Mouse (Mus musculus) ES-E14 (cell line): Measurements from ENCODE around the gene Kcnmb3. TPM values are rescaled to one million over a fixed set of nuclear protein-coding genes. Genes with fewer than 3 reads are reported as not detected.

ENCODE experiments used
- DNase-seq: peaks from one replicate; pipeline ENCODE4 v3.0.0-alpha.2; 2013; ENCODE audit warnings: low read depth, low spot score
- H3K27ac ChIP-seq: 2 replicates; pipeline ENCODE4 v1.5.1; 2012; ENCODE audit warnings: low read depth, mild to moderate bottlenecking, low read length, moderate library complexity, mixed read lengths; ENCODE audit not compliant: poor library complexity, insufficient read depth, severe bottlenecking
- H3K36me3 ChIP-seq: 2 replicates; pipeline ENCODE4 v1.6.1; 2012; ENCODE audit warnings: mild to moderate bottlenecking, low read length, moderate library complexity, mixed read lengths; ENCODE audit not compliant: control insufficient read depth, poor library complexity, insufficient read depth, severe bottlenecking
- H3K4me1 ChIP-seq, 2 experiments: fragments of 150-350 bp in 1 of 2; sonication (generic) in 1 of 2; 2 replicates each; pipeline ENCODE4 v1.6.1; 2012; ENCODE audit warnings: low read length in 2 of 2, mild to moderate bottlenecking in 1 of 2, mixed read lengths in 1 of 2; ENCODE audit not compliant: control insufficient read depth in 2 of 2, insufficient read depth in 2 of 2, poor library complexity in 1 of 2
- H3K4me3 ChIP-seq, 2 experiments: fragments of 150-350 bp in 1 of 2; sonication (generic) in 1 of 2; 2 replicates each; pipeline ENCODE4 v1.5.1; 2012; ENCODE audit warnings: low read length in 2 of 2, low read depth in 1 of 2, mild to moderate bottlenecking in 1 of 2, mixed read lengths in 1 of 2; ENCODE audit not compliant: insufficient read depth in 1 of 2, poor library complexity in 1 of 2, severe bottlenecking in 1 of 2
- H3K9ac ChIP-seq: 2 replicates; pipeline ENCODE4 v1.6.1; 2012; ENCODE audit warnings: low read depth, mild to moderate bottlenecking, low read length, mixed read lengths; ENCODE audit not compliant: poor library complexity, insufficient read depth, severe bottlenecking
- H3K9me3 ChIP-seq: fragments of 150-350 bp; sonication (generic); 2 replicates; pipeline ENCODE4 v1.6.1; 2012; ENCODE audit warnings: low read depth, mild to moderate bottlenecking, low read length; ENCODE audit not compliant: control insufficient read depth, insufficient read depth
- CHD2 ChIP-seq: IDR thresholded peaks from 2 replicates; pipeline ENCODE4 v1.6.1; 2014; ENCODE audit warnings: mild to moderate bottlenecking, low read depth, low read length, inconsistent platforms
- HCFC1 ChIP-seq: IDR thresholded peaks from 2 replicates; pipeline ENCODE4 v1.6.1; 2012; ENCODE audit warnings: low read length, inconsistent platforms, borderline replicate concordance; ENCODE audit not compliant: insufficient read depth
- MAFK ChIP-seq: IDR thresholded peaks from 2 replicates; pipeline ENCODE4 v1.6.1; 2014; ENCODE audit warnings: mild to moderate bottlenecking, low read depth, low read length, inconsistent platforms; ENCODE audit not compliant: insufficient read depth
- ZC3H11A ChIP-seq: IDR thresholded peaks from 2 replicates; pipeline ENCODE4 v1.6.1; 2012; ENCODE audit warnings: low read depth, mild to moderate bottlenecking, inconsistent platforms, low read length, borderline replicate concordance
- ZNF384 ChIP-seq: IDR thresholded peaks from 2 replicates; pipeline ENCODE4 v1.6.1; 2012; ENCODE audit warnings: low read depth, low read length, inconsistent platforms
- in situ Hi-C, 2 experiments: fragments of 600-800 bp; cut with MboI; formaldehyde crosslinking; loops; one replicate each; pipeline ENCODE4 v1.15.1; 2025; ENCODE audit warnings: low sequenced_read_pairs in 2 of 2, inconsistent platforms in 1 of 2; ENCODE audit not compliant: unreplicated experiment in 2 of 2
- total RNA-seq: library from RNA; depleted of rRNA; stranded (reverse); fragments of 300-350 nt; gene quantifications from 2 replicates; pipeline ENCODE4 v1.2.3, GENCODE M21; 2012

Gene Kcnmb3
- total RNA-seq, 1 experiment, result 0.13 TPM

DNA sequence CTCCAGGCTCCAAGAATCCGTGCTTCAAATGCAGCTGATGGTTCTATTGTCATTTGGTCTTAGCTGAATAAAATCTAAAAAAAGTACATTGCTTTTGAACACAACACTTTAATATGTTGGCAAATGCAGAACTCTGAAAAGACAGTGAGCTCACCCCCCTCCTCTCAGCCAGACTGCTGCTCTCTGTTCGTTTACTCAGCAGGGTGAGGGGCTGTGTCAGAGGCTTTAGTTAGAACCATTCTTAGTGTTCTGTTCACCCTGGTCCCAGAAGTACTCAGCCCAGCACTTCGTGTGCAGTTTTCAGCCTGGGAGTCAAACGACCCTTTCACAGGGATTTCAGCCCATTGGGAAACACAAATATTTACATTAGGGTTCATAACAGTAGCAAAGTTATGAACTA lies 23.6 kb downstream of the Kcnmb3 start:
- TF ChIP-seq ZC3H11A (no peak), MAFK (no peak), ZNF384 (no peak)
- no peaks in the 10 kb centered on the region for H3K4me1 ChIP-seq
- no peaks in the 10 kb centered on the region for H3K9me3 ChIP-seq
- no peaks in the 10 kb centered on the region for H3K36me3 ChIP-seq
- no peak overlapping the region for H3K4me3 ChIP-seq
- no peak for DNase-seq
- in situ Hi-C loops, result no loop called here
- no peak overlapping the region for H3K9ac ChIP-seq
- H3K27ac ChIP-seq, result no peak overlapping the region

DNA sequence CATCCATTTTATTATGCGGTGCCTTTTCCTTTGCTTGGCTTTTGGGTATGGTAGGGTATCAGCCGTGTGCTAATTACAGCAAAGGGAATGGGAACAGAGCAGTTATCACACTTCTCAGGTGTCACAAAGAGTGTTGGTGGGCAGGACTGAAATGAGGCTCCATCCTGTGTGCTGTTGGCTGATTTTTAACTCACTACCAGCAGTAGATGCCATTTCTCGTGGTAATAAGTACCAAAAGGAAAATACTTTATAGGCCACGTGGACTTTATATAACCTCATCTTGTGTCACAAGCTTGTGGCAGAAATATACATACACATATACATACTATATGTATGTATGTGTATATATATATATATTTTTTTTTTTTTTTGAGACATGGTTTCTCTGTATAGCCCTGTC lies 24.7 kb downstream of the Kcnmb3 start:
- no peaks in the 10 kb centered on the region for H3K4me1 ChIP-seq
- H3K27ac ChIP-seq, result no peak overlapping the region
- H3K9me3 ChIP-seq, result no peaks in the 10 kb centered on the region
- TF ChIP-seq MAFK, result no peak
- TF ChIP-seq ZNF384, result no peak
- TF ChIP-seq HCFC1, result no peak
- TF ChIP-seq CHD2, result no peak
- TF ChIP-seq ZC3H11A, result no peak
- in situ Hi-C loops, result no loop called here
- no peak overlapping the region for H3K4me3 ChIP-seq
- DNase-seq, result no peak
- peaks cover 4% of the 10 kb centered on the region for H3K36me3 ChIP-seq
- H3K9ac ChIP-seq, result no peak overlapping the region

GRCm38 (mm10) chr3:32459777-32460176 lies 32.3 kb downstream of the Kcnmb3 start:
- no peak for TF ChIP-seq HCFC1
- no peak for TF ChIP-seq MAFK
- TF ChIP-seq ZNF384, result no peak
- TF ChIP-seq CHD2, result no peak
- peaks cover 14% of the 10 kb centered on the region for H3K36me3 ChIP-seq
- peak; percentile 71 for DNase-seq
- H3K27ac ChIP-seq, result no peak overlapping the region
- no peak overlapping the region for H3K4me3 ChIP-seq
- no peaks in the 10 kb centered on the region for H3K4me1 ChIP-seq
- in situ Hi-C loops, result no loop called here
- no peaks in the 10 kb centered on the region for H3K9me3 ChIP-seq
- H3K9ac ChIP-seq, result no peak overlapping the region

DNA sequence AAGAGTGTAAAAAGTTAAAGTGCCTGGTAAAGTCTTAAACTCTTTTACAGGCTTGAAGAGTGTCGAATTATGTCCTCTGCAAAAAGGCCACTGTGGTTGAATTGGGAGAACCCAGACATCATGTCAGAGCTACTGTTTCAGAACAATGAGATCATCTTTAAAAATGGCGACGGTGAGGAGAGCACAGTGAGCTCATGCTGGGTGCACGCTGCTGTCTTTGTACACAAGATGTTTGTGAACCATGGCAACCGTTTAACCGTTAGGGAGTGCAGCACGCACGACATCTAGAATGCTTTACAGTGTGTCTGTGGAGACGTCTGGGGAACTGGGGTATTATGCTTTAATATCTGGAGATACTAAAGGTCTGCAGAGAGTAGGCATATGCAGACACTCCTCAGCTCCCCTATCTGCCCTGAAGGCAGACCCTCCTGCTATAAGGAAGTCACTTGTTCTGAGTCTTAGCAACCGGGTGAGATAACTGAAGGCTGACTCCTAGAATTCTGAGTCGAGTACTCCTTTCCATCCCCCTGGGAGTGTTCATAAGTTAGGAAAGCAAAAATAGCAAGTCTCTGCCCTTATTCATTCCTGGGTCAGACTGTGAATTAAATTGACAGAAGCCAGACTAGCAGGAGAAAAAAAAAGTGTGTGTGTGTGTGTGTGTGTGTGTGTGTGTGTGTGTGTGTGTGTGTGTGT lies 37.6 kb downstream of the Kcnmb3 start:
- peaks cover 11% of the 10 kb centered on the region for H3K36me3 ChIP-seq
- no peaks in the 10 kb centered on the region for H3K9me3 ChIP-seq
- no peak for TF ChIP-seq HCFC1
- TF ChIP-seq CHD2, result no peak
- TF ChIP-seq ZC3H11A, result no peak
- TF ChIP-seq ZNF384, result no peak
- no peak for TF ChIP-seq MAFK
- no peak for DNase-seq
- in situ Hi-C loops, result no loop called here
- H3K4me1 ChIP-seq, result no peaks in the 10 kb centered on the region
- H3K9ac ChIP-seq, result no peak overlapping the region
- no peak overlapping the region for H3K27ac ChIP-seq
- H3K4me3 ChIP-seq, result no peak overlapping the region

DNA sequence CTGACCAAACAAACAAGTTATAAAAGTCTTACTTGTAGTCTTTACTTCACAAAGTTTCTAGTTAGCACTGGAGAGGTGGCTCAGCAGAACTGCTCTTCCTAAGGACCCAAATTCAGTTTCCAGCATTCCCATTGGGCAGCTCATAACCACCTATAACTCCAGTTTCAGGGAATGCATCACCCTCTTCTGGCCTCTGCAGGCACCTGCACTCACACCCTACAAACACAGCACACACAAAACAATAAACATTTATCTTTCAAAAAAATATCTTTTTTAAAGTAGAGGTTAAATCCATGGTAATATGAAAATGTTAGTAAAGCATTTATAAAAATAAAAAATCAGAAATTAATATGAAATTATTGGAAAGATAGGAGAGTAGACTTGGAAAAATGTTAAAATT lies 50.3 kb downstream of the Kcnmb3 start:
- Histone ChIP-seq H3K9me3 (no peaks in the 10 kb centered on the region), H3K4me3 (no peak overlapping the region), H3K9ac (no peak overlapping the region), H3K36me3 (peaks cover 16% of the 10 kb centered on the region), H3K4me1 (no peaks in the 10 kb centered on the region), H3K27ac (no peak overlapping the region)
- TF ChIP-seq ZNF384, result no peak
- no peak for TF ChIP-seq CHD2
- no peak for TF ChIP-seq MAFK
- TF ChIP-seq ZC3H11A, result no peak
- in situ Hi-C loops, result no loop called here
- DNase-seq, result no peak
